Mouse (Mus musculus): ENCODE results near the gene Phldb1.
A peak's percentile ranks its signal among the peaks of the same experiment; 100 is the strongest.

Gene Phldb1

DNA sequence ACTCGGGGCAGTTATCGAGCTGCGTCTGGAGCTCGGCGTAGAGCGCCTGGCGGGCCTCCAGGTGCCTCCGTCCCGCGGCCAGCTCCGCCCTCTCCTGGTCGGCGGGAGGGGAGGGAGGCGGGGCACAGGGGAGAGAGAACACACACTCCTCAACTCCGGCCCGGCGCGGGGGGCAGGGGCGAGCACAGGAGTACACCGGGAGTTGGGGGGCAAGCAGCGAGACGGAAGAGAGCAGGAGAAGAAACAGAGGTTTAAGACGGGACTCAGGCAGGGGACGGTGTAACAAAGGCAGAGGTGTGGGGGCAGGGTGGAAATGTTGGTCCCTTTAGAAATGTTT, 26.6 kb downstream of the Phldb1 start:
- DNase-seq = no peak

DNA sequence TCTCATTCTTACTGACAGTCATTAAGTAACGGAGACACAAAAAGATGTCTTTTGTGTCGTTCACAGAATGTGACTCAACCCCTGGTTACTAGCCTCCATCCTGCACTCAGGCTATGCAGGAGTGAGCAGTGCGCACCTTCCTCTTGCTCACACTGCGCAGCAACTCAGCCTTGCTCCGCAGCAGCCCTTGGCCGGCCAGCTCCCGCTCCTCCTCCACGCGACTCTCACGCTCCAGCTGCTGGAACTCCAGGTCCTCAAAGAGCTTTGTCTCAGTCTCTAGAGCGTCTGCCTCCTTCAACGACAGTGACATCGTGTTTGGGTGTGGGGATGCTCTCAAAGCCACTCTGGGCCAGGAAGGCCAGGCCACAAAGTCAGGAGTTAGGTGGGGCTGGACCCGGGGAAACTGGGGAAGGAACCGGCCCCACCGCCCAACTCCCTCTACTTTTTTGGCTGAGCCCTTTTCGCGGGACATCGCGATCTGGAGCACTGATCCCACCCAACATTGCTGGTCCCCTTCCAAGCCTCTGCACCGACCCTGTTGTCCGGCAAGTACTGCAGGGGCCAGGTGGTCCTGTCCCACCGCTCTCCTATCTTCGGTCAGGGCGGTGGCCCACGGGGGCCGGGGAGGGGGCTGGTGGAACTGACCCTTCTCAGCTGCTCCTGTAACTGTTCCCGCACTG, 27.1 kb downstream of the Phldb1 start:
- no peak for DNase-seq

GRCm38 (mm10) chr9:44699730-44700129, 35.3 kb downstream of the Phldb1 start:
- no peak for DNase-seq

DNA sequence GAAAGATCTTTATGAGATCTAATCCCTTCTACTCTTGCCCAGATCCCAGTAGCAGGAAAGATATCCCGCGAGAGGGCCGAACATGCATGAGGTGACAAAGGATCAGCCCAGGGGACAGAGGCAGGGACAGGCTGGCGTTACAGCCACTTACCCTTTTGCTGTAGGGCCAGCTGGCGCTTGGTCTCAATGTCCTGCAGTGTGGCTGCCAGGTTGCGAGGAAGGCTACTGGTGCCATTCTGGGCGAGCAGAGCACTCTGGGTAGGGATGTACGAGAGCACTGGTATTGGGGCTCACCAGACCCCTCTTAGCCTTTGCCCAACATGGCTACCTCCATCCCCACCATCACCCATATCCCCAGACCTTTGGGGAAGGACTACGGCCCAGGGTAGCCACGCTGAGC, 35.8 kb downstream of the Phldb1 start:
- DNase-seq = no peak

- DNase-seq = no peak
Observed at GRCm38 (mm10) chr9:44697866-44698265, 37.1 kb downstream of the Phldb1 start.

- DNase-seq = peak; percentile 51
Observed at GRCm38 (mm10) chr9:44693071-44693470, 41.9 kb downstream of the Phldb1 start.

DNA sequence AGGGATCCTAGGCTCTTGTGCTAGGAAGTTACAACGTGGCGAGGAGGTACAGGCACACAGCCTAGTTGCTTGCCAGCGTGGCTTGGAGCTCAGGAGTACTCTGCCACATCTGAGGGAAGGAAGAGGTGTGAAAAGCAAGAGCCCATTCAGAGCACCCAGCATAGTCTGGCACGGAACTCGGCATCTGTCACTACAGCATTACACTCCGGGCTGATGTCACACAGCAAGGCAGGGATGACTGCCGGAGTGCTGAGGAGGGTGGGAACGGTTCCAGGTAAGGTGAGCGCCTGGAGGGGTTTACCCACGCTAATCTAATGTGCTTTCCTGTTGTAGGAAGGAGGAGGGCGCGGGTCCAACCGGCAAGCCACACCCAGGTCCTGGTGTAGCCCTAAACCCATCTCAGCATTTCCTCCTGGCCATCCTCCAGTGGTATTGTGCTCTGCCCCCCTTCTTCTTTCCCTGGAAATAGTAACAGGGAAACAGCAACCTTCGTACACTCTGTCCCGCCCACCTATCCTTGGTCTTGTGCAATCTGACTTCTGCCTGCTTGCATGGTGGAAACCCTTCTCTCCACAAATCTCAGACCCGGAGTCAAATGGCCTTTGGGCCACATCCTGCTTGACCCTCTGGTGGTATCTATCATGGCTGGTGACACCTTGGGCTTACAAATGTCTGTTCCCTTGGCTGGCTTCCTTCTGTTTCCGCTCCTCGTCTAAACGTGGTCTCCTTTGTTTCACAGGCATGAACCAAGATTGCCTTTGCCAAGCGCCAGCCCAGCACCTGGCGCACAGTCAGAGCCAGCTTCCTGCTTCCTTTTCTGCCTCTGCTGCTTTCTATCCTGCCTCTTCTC, 43.1 kb downstream of the Phldb1 start:
- DNase-seq = peak; percentile 75

GRCm38 (mm10) chr9:44690641-44691040, 44.4 kb downstream of the Phldb1 start:
- DNase-seq = no peak

DNA sequence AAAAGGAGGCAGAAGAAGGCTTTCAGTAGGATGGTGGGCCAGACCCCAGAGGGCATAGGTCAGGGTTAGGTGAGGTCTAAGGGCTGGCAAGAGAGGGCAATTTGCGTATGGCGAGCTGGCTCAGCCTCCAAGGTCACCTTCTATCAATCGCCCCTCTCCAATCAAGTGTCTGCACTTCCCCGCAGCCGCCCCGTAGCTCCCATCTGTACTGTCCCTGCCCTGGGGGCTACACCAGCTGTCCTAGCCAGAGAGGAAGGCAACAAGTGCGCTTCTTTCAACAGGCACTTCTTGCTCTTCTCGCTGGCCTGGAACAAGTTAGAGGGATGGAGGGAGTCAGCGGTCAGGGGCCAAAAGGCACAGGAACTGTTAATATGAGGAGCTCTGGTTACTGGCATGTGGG, 47.0 kb downstream of the Phldb1 start:
- no peak for DNase-seq

- DNase-seq = no peak
Observed at GRCm38 (mm10) chr9:44686638-44687037, 48.4 kb downstream of the Phldb1 start.

DNA sequence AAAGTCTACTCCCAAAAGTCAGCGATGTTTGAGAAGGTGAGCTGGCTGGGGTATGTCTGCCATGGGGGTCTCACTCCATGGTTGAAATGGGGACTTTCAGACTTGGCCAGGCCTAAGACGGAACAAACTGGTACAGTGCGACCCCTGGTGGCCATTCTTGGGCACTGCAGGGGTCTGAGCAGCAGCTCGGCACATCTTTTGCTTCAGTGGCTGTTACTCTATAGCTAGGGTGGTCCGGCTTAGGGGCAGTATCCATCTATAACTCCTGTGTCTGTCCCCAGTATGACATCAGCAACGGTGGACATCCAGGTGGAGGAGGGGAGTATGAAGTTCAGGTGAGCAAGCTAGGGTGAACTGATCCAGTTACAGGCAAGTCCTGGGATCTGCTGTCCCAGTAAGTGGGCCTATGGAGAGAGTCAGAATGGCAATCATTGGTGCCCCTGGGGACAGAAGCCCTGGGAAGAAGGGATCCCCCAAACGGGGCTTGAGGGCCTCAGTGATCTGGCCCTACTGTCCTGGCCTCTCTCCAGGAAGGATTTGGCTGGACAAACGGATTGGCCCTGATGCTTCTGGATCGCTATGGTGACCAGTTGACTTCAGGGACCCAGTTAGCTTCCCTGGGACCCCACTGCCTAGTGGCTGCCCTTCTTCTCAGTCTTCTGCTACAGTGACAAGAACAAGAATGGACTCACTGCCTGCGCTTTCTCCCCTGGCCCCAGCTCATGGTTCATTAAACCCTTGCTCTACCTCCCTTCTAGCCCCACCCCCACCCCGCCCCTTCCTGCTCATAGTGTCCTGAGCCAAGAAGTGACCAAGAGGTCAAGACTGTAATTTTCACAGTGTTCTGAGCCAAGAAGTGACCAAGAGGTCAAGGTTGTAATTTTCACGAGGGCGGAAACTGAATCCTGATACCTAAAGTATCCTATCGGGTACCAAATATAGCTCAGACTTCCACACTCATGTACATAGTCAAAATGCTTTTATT, 49.4 kb downstream of the Phldb1 start:
- DNase-seq = peak; percentile 65

DNA sequence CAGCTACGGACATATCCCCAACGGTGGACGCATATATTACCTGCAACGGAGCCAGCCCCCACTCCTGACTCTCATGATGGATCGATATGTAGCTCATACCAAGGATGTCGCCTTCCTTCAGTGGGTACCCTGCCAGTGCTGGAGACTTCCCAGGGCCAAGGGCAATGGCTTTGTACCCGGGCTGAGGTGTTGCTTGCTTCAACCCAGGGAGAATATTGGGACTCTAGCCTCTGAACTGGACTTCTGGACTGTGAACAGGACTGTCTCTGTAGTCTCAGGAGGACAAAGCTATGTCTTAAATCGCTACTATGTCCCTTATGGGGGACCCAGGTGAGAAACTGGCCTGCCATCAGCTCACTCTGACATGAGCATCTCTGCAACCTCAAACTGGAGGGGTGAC, 52.0 kb downstream of the Phldb1 start:
- no peak for DNase-seq

DNA sequence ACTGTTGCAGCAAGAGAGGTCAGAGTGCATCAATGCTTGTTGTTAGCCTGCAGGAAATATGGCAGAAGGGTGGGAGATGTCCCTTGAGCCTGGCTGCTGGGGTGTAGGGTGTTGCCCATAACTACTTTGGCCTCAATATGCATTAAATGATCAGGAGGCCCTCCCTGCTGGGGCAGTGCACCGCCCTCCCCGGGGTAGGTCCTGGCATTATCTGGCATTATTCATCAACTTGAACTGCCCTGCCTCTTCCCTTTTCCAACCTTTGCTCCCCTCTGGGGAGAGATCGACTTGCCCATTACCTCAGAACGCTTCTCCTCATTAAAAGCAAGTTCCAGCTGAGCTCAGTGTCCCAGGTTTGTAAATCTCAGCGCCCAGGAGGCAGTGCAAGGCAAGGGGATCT, 55.4 kb downstream of the Phldb1 start:
- no peak for DNase-seq

DNA sequence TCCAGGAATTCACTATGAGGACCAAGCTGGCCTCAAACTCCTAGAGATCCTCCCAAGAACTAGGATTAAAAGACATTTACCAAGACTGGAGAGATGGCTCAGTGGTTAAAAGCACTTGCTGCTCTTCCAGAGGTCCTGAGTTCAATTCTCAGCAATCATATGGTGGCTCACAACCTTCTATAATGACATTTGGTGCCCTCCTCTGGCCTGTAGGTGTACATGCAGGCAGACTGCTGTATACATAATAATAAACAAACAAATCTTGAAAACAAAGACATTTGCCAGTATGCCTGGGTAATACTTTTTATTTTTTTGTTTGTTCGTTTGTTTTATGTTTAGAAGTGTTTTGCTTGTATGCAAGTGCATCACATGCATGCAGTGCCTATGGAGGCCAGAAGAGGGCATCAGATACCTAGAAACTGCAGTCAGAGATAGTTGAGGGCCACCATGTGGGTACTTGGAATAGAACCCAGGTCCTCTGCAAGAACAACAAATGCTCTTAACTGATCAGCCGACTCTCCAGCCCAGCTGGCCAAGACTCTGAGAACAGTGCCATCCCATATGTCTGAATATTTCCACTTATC, 56.6 kb downstream of the Phldb1 start:
- DNase-seq = no peak

GRCm38 (mm10) chr9:44673005-44673404, 62.0 kb downstream of the Phldb1 start, which contains the start of gene Treh:
Treh (plus strand) TSS chr9:44673233.
- no peak for DNase-seq

DNA sequence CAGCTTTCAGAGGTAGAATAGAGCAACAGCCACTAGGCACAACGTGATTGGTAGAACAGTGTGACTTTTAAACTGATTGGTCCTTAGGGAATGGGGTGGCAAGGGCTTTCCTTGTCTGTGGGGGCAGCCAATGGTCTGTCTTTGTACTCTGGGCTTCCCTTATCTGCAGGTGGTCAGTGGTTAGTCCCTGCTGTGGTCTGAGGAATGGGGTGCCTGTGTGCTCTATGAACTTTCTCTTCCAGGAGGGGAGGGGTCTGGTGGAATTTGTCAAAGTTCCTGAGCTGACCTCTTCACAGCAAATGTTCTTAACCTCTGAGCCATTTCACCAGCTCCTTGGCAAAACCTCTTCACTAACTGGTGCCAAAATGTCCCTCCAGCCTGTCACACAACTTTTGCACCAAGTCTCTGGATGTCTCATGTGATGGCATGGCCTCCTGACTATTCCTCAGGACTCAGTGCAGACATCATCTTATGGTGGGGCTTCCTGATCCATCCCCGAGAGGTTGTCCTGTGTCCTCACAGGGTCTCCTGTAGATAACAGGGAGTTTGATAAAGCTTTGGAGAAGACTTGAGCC, 62.6 kb downstream of the Phldb1 start:
- DNase-seq = no peak

GRCm38 (mm10) chr9:44671416-44671815, 63.6 kb downstream of the Phldb1 start:
- no peak for DNase-seq

DNA sequence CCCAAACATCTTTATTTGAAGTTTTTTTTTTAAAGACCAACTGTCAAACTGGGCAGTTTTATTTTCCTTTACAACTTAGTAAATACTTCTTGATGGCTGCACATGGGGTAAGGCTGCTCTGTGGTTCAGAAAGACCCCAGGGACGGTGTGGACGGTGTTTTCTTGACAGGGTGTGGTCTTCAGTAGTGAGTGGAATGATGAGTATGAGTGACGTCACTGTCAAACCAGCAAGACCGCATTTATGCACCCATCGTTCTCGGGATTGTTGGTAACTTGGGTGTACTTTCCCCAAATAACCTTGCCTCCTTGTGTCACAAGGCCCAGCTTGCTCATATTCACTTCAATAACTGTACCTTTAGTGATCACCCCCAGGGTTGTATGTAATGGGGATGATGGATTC, 71.3 kb downstream of the Phldb1 start:
- DNase-seq = no peak

DNA sequence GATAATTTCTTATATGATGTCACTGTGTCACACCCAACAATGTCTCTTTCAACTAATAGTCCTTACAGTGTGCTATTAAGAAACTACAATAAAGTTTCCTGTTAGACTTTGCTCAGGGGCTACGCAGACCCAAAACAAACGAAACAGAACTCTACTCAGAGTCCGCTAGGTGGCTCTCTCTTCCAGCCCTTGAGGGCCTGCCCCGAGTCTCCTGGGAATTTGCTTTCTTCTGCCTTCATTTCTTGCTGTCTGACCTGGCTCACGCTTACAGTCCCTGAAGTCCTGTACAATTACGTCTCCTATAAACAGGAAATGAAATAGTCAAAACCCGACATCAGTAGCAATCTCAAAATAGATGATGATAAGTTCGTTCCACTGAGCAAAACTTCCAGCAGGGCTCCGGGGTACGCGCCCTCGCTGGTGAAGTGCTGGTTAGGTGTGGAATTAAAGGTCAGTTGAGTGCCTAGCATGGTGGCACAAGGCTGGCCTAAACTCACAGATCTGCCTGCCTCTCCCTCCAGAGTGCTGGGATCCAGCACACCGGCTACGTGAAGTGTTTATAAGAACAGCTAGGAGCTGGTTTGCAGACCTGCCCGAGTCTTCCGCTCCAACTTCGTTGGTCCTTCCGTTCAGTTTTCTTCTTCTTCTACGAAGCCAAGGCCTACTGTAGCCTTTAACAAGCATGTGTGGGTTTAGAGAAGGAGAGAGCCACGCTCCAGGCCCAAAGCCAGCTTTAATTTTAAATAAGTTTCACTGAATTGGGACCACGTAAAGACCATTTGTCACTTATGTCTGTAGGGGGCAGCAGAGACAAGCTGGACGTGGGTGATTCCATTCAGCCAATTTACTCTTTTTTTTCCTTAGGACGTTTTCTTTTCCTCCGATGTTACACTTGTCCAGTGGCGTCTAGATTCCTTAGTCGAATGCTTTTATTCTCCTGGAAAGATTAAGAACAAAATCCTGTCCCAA, 79.6 kb downstream of the Phldb1 start:
- peak; percentile 51 for DNase-seq

DNA sequence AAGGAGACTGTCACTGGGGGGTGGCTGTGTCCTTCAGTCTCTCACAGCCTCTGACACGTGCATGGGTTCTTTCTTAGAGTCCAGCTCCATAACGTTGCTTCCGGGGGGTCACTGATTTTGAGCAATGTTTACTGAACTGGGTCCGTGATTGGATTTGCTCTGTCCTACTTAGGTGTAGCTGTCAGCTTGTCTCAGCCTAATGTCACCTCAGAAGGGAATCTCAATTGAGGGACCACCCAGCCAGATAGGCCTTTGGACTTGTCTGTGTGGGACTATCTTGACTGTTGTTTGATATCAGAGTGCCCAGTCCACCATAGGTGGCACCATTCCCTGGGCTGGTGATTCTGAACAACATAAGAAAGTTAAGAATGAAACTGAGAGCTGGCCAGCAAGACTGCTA, 81.1 kb downstream of the Phldb1 start:
- DNase-seq = no peak

- peak; percentile 58 for DNase-seq
Observed at GRCm38 (mm10) chr9:44652027-44652426, 83.0 kb downstream of the Phldb1 start.

All from cerebellum, adult 11 months (tissue).